Mouse (Mus musculus) ovary, postnatal 36 days (tissue): ENCODE data around the gene Ryk.

Experiments used
- DNase-seq: peaks from one replicate; pipeline ENCODE4 v3.0.0; 2022; ENCODE audit warnings: low spot score, mixed read lengths

Gene Ryk

DNA sequence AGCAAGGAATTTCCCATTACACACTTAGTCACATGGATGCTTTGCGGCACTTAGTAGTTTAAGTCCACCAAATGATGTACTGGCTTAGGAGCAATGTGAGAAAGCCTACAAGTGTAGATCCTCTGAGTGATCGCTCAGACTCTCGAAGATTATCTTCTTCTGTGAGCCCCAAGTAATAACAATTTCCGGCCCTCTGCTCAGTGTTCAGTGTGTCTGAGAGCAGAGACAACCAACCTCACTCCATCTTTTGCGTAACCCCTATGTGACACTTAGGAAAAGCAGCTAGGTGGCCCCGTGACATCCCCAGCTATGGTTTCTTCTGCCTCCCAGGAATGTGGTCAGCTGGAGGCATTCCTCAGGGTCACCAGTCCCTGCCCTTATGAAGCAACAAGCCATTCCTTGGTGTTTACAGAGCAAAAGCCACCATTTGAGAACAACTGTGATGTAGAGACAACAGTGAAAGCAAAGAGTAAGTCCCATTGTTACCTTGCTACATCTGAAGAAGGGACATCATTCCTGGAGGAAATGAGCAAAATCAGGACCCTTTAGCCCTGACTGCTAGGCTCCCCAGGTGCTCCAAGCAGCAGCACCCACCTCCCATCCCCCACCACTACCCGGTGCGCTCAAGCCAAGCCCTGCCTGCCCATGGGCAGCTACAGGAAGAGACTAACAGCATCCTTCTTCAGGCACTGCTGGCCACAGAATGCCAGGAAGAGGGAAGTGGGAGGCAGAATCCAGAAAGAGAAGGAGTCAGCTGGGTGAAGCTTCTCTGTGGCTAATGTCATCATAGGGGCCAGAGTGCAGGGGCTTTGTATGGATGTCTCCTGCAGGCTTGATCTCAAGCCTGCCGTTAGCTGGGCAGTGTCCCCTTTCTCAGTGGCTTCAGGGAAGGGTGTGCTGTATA lies 116.6 kb downstream of the Ryk start:
- no peak for DNase-seq

DNA sequence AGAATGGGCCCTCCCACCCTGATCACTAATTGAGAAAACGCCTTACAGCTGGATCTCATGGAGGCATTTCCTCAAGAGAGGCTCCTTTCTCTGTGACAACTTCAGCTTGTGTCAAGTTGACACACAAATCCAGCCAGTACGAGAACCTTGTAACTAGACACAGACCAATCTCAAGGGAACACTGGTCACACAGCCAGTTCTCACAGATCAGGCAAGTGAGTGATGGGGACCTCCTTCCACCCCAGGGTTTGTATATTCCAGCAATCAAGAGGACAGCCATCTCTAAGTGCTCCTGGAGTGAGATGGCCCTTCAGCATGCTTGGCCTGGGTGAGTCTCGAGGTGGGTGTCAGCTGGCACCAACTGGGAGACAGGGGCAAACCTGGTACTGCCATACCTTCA lies 121.1 kb downstream of the Ryk start:
- no peak for DNase-seq
